Mouse (Mus musculus) hematopoietic stem cell, adult 5-6 weeks (primary cell): Measurements from ENCODE around the gene Gm20865. TPM values are rescaled to one million over a fixed set of nuclear protein-coding genes. Genes with fewer than 3 reads are reported as not detected.
"Not testable (repeated sequence)": the region's sequence is repeated elsewhere in the genome, so short reads cannot be mapped to it uniquely, and the experiment has no call there.

Experiments used
- ATAC-seq, 2 experiments: fragments of 125-278 bp in 1 of 2; replicated peaks in 1 of 2; 2 replicates each; pipeline ENCODE4 v1.8.0; 2016 to 2017; ENCODE audit warnings: inconsistent platforms in 2 of 2, mild to moderate bottlenecking in 2 of 2, moderate number of reproducible peaks in 2 of 2, low read depth in 1 of 2, moderate TSS enrichment in 1 of 2; ENCODE audit not compliant: low FRiP score in 2 of 2, poor library complexity in 2 of 2, severe bottlenecking in 2 of 2, insufficient read depth in 1 of 2, low TSS enrichment in 1 of 2
- total RNA-seq: library from RNA; stranded (forward); fragments of 172-1452, 232-1000 nt; gene quantifications from 2 replicates; pipeline ENCODE4 v1.2.3, GENCODE M21; 2017

Gene Gm20865
- total RNA-seq: not detected in 2 replicates

- ATAC-seq: not testable (repeated sequence)
Observed at GRCm38 (mm10) chrY:21241275-21241674, at the start of gene Gm20865. TSS of gene Gm20865 (plus strand) at chrY:21241575.

Other genes starting within 250 kb of the Gm20865 start
- not detected in 2 replicates for gene Gm29866, start 247.9 kb upstream of the Gm20865 start, total RNA-seq
- gene Gm20909, start 77.0 kb upstream of the Gm20865 start, total RNA-seq: not detected in 2 replicates